Mouse (Mus musculus): ENCODE measurements at regions not wholly inside any gene's neighbourhood (a gene's known extent, or its start where the extent isn't known, plus 50 kb on each side); places are given as distances from the start of the nearest gene placed in this dataset.

- DNase-seq: no peak
Measured at GRCm38 (mm10) chr6:135627928-135628327, 265.6 kb downstream of the Emp1 start.

GRCm38 (mm10) chr6:135629236-135629635, 266.9 kb downstream of the Emp1 start:
- no peak for DNase-seq

- DNase-seq: no peak
Measured at GRCm38 (mm10) chr6:135632671-135633070, 270.3 kb downstream of the Emp1 start.

- DNase-seq: no peak
Measured at GRCm38 (mm10) chr6:135636648-135637047, 274.3 kb downstream of the Emp1 start.

- no peak for DNase-seq
Measured at GRCm38 (mm10) chr6:135642711-135643110, 280.4 kb downstream of the Emp1 start.

- no peak for DNase-seq
Measured at GRCm38 (mm10) chr6:135646177-135646576, 283.8 kb downstream of the Emp1 start.

- no peak for DNase-seq
Measured at GRCm38 (mm10) chr6:135653002-135653401, 290.7 kb downstream of the Emp1 start.

GRCm38 (mm10) chr6:135662386-135662785, 300.0 kb downstream of the Emp1 start:
- no peak for DNase-seq

GRCm38 (mm10) chr6:135662801-135663537, 300.6 kb downstream of the Emp1 start:
- DNase-seq: no peak

Data from adrenal gland, postnatal 14 days (tissue).